25 mouse cellular contexts compared by ENCODE assay signal in genomic region chr1:171674467-171674866, GRCm38 (mm10). TPM values are rescaled to one million over a fixed set of nuclear protein-coding genes. Genes with fewer than 3 reads are reported as not detected.
DNase-seq lines count a peak whose midpoint lies in the region; ATAC-seq lines count a peak whose summit lies in the region.
"Had no signal": no experiment of that assay in that cellular context is flagged by ENCODE, and none has a peak within 500 bp of the region (broad histone marks: within the 10 kb centered on the region; RNA-seq: fewer than 3 reads in every experiment).

No protein-coding gene starts in this region.

- peaks cover 31% of the 10 kb centered on the region for H3K4me1 ChIP-seq in liver, embryonic 13.5 days (replicated peaks)
- no peaks in the 10 kb centered on the region for H3K4me1 ChIP-seq in hindbrain, embryonic 12.5 days
- H3K4me1 ChIP-seq: embryonic facial prominence, embryonic 12.5 days; forebrain, embryonic 13.5 days; midbrain, embryonic 10.5 days had no signal

- no peak overlapping the region for H3K4me3 ChIP-seq in liver, embryonic 13.5 days (replicated peaks)
- no peak overlapping the region for H3K4me3 ChIP-seq in hindbrain, embryonic 12.5 days
- H3K4me3 ChIP-seq: embryonic facial prominence, embryonic 12.5 days; erythroblast, embryonic 14.5 days; forebrain, embryonic 13.5 days; midbrain, embryonic 10.5 days had no signal

- WGBS in liver, embryonic 13.5 days (ENCODE audit: insufficient replicate concordance), result 4% methylated on average over 1 of the region's 1 CpGs
- WGBS in hindbrain, embryonic 12.5 days, result 71% methylated on average over 1 of the region's 1 CpGs

- H3K36me3 ChIP-seq in liver, embryonic 13.5 days, result no peaks in the 10 kb centered on the region
- H3K36me3 ChIP-seq in hindbrain, embryonic 12.5 days, result no peaks in the 10 kb centered on the region
- H3K36me3 ChIP-seq: embryonic facial prominence, embryonic 12.5 days; midbrain, embryonic 10.5 days had no signal

- H3K4me2 ChIP-seq in liver, embryonic 13.5 days, result no peak overlapping the region
- no peak overlapping the region for H3K4me2 ChIP-seq in hindbrain, embryonic 12.5 days (replicated peaks)
- H3K4me2 ChIP-seq: embryonic facial prominence, embryonic 12.5 days; forebrain, embryonic 13.5 days had no signal

- no peaks in the 10 kb centered on the region for H3K9me3 ChIP-seq in liver, embryonic 13.5 days (replicated peaks)
- no peaks in the 10 kb centered on the region for H3K9me3 ChIP-seq in hindbrain, embryonic 12.5 days (replicated peaks)
- H3K9me3 ChIP-seq: embryonic facial prominence, embryonic 12.5 days; forebrain, embryonic 13.5 days; midbrain, embryonic 10.5 days had no signal

- no peaks in the 10 kb centered on the region for H3K27me3 ChIP-seq in liver, embryonic 13.5 days
- no peaks in the 10 kb centered on the region for H3K27me3 ChIP-seq in hindbrain, embryonic 12.5 days
- H3K27me3 ChIP-seq: embryonic facial prominence, embryonic 12.5 days; forebrain, embryonic 13.5 days had no signal

- peak; percentile 89 for ATAC-seq in liver, embryonic 13.5 days (ENCODE audit: low read depth)
- no peak for ATAC-seq in hindbrain, embryonic 12.5 days (ENCODE audit: low FRiP score)
- ATAC-seq: forebrain, embryonic 13.5 days had no signal

- peak; percentile 16 for DNase-seq in thymus, postnatal 25 days
- DNase-seq in thymus, adult 18-20 months, result no peak
- DNase-seq in c-Kit-positive CD71-positive TER-119-positive erythroid progenitor cells, embryonic 14.5 days (ENCODE audit: low spot score), result peak; percentile 16
- DNase-seq in liver, embryonic 13.5 days, result no peak
- DNase-seq in naive thymus-derived CD4-positive, alpha-beta T cell, adult 2 months (ENCODE audit: low read depth), result peak; percentile 33
- no peak for DNase-seq in right cerebral cortex, adult 18-20 months
- no peak for DNase-seq in frontal cortex, postnatal 10 days (ENCODE audit: low spot score in 2 of 2)
- DNase-seq: adrenal gland, postnatal 36 days; cerebellum, adult 18-20 months; gastrocnemius, postnatal 25 days; kidney, adult 9 months; kidney, postnatal 36 days; lung, adult 2 months; lung, postnatal 36 days had no signal

- H3K27ac ChIP-seq in liver, embryonic 13.5 days, result peak overlapping the region; percentile 54
- H3K27ac ChIP-seq in hindbrain, embryonic 12.5 days, result no peak overlapping the region
- H3K27ac ChIP-seq: embryonic facial prominence, embryonic 12.5 days; forebrain, embryonic 13.5 days; midbrain, embryonic 10.5 days had no signal

- H3K9ac ChIP-seq in liver, embryonic 13.5 days, result no peak overlapping the region
- H3K9ac ChIP-seq in hindbrain, embryonic 12.5 days, result no peak overlapping the region
- H3K9ac ChIP-seq: embryonic facial prominence, embryonic 12.5 days; forebrain, embryonic 13.5 days had no signal

RNA-seq across cellular contexts. Expression of gene Cd48, which starts 7.3 kb away (rescaled TPM):
- polyA plus RNA-seq in liver, embryonic 13.5 days (2015; fragmentation: Nextera tagmentation; extraction: Ambion mirVana), result 10.3 and 11.2 TPM in 2 replicates
- polyA plus RNA-seq in hindbrain, embryonic 12.5 days (2016; fragmentation: Nextera tagmentation; extraction: Ambion mirVana), result 0.48 and 0.52 TPM in 2 replicates
- polyA plus RNA-seq: C2C12; erythroblast, embryonic 14.5 days had no signal

RNA-seq across cellular contexts. Expression of gene Slamf7, which starts 21.6 kb away (rescaled TPM):
- polyA plus RNA-seq in liver, embryonic 13.5 days (2015; fragmentation: Nextera tagmentation; extraction: Ambion mirVana), result not detected in 2 replicates
- not detected in 2 replicates for polyA plus RNA-seq in hindbrain, embryonic 12.5 days (2016; fragmentation: Nextera tagmentation; extraction: Ambion mirVana)
- polyA plus RNA-seq: C2C12; embryonic facial prominence, embryonic 12.5 days; erythroblast, embryonic 14.5 days; forebrain, embryonic 13.5 days; hindbrain, embryonic 11.5 days; intestine, embryonic 14.5 days; limb, embryonic 11.5 days; midbrain, embryonic 10.5 days; midbrain, postnatal 0 days; neural tube, embryonic 11.5 days had no signal

Comparison
In these comparisons a context has a peak if more than half of its experiments do, and no peak if none do; other contexts are left out.
1. DNase-seq: peak in thymus, postnatal 25 days (single experiment), c-Kit-positive CD71-positive TER-119-positive erythroid progenitor cells, embryonic 14.5 days (single experiment) and naive thymus-derived CD4-positive, alpha-beta T cell, adult 2 months (single experiment); none in thymus, adult 18-20 months (0 of 2), liver, embryonic 13.5 days (single experiment), right cerebral cortex, adult 18-20 months (single experiment) and frontal cortex, postnatal 10 days (0 of 2).